Mouse (Mus musculus): ENCODE results near the gene Dock7.

Gene Dock7

DNA sequence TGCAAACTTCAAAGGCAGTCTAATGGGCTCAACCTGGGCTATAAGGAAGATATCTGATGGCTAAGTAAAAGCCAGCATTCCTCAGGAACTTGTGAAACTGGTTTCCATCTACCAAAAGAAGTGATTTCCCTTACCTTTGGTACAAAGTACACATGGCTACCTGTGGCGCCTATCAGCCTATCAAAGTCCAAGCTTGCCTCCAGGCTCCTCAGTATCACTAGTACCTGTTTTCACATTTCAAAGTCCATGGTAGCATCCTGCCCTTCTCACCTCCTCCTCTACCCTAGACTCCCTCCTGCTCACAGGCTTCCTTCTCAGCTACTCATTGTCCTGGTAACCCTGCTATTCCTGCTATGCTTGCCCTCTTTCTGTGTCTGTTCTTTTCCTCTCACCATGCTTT is 202.5 kb downstream of the Dock7 start:
- no peak for DNase-seq (ENCODE audit: extremely low spot score, low spot score)

DNA sequence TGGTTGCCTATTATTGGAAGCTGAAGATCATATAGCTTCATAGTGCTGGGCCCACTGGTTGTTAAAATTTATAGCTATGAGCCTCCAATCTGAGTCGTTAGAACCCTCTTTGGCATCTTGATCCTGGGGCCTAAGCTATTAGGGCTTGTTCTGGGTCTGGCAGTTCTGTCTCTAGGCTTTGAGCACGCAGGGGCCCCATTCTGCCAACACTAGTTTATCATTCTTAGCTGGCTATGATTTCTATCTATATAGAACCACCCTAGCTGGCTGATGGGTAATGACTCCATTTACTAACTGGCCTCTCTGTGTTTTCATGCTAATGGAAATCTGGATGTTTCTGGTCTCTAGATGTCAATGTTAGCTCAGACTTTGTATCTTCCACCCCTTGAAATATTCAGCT is 203.0 kb downstream of the Dock7 start:
- no peak for DNase-seq (ENCODE audit: extremely low spot score, low spot score)

DNA sequence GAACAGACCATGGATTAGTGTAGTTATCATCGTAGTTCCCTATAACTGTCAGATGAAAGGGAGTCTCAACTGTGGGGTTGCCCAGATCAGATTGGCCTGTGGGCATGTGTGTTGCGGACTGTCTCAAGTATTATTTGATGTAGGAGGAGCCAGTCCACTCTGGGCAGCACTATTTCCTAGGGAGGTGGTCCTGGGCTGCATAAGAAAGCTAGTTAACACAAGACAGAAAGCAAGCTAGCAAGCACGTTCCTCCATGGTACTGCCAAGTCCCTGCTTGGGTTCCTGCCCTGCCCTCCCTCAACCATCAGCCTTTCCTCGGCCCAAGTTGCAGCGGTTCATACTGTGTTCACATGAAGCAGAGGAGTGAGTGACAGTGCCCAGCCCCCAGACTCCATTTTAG is 210.5 kb downstream of the Dock7 start:
- DNase-seq (ENCODE audit: extremely low spot score, low spot score) = no peak

DNA sequence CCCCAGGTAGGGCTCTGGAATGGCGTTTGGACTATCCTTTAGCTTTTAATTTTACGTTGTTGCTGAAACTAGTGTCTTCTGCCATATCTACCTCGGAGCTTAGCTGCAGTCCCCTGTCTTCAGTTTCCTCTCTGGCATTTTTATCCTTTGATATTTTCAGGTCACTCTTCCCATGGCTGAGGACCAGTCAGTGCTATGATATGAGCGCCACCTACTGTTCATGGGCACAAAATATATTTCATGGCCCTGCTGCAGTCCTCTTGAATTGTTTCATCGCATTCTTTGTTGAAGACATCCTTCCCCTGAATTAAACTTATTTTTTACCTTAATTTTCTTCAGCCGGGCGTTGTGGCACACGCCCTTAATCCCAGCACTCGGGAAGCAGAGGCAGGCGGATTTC is 233.6 kb downstream of the Dock7 start:
- peak; percentile 57 for DNase-seq (ENCODE audit: extremely low spot score, low spot score)

Data from neural tube, embryonic 10.5 days (tissue).